In the genomic region with DNA sequence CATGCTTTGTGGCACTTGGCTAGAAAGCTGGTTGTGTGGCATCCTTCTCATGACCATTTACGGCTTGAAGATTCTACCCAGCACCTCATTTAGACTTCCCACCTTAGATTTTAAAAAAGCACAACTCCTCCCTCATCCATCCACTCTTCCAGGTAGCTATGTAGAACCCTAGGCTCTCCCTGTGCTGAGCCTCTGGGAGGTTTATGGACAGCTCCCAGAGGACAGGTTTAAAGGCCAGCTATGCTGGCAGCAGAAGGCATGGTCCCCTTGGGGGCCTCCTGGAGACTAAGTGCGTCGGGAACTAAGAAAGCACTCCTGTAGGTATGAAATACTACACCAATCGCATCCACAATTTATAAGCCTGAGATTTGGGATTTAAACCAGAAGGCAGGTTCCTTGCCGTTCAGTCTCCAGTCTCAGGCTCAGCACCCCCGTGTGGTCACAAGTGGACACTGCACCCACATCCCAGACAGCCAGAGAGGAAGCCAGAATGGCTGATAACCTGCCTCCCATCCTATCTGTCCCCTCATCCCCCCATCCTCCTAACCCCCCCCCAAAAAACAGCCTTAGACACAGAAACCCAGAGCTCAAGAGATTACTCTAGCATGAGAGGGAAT, we compare ENCODE assay signal across 9 mouse cellular contexts. TPM values are rescaled to one million over a fixed set of nuclear protein-coding genes. Genes with fewer than 3 reads are reported as not detected.
DNase-seq lines count a peak whose midpoint lies in the region; ATAC-seq and TF ChIP-seq lines count a peak whose summit lies in the region.
"Had no signal": no experiment of that assay in that cellular context is flagged by ENCODE, and none has a peak within 500 bp of the region (broad histone marks: within the 10 kb centered on the region; RNA-seq: fewer than 3 reads in every experiment).

No protein-coding gene starts in this region.

- H3K4me1 ChIP-seq in heart, adult 2 months (ENCODE audit: control insufficient read depth, insufficient read depth, low read length) = no peaks in the 10 kb centered on the region

- H3K27ac ChIP-seq in heart, adult 2 months = no peak overlapping the region
- H3K27ac ChIP-seq: hindbrain, embryonic 15.5 days had no signal

- peak; percentile 79 for TF ChIP-seq CTCF in heart, adult 2 months (IDR thresholded peaks at IDR 0.05)

- no peaks in the 10 kb centered on the region for H3K79me2 ChIP-seq in heart, adult 2 months (replicated peaks; ENCODE audit: control insufficient read depth, insufficient read depth, low read length)

- no peak overlapping the region for H3K9ac ChIP-seq in heart, adult 2 months (ENCODE audit: low read depth, low read length)
- H3K9ac ChIP-seq: hindbrain, embryonic 15.5 days had no signal

- WGBS in heart, adult 2 months = 32% methylated on average over 6 of the region's 6 CpGs

- no peak overlapping the region for H3K4me3 ChIP-seq in heart, adult 2 months
- H3K4me3 ChIP-seq: hindbrain, embryonic 15.5 days had no signal

- H3K36me3 ChIP-seq in heart, adult 2 months (ENCODE audit: control insufficient read depth, insufficient read depth, low read length) = no peaks in the 10 kb centered on the region
- H3K36me3 ChIP-seq: hindbrain, embryonic 15.5 days had no signal

- TF ChIP-seq POLR2A in heart, adult 2 months (IDR thresholded peaks at IDR 0.05; ENCODE audit: insufficient read depth, low read depth, low read length) = no peak

- ATAC-seq in common myeloid progenitor, adult 5-6 weeks (replicated peaks; ENCODE audit: low read depth, poor library complexity, severe bottlenecking) = peak; percentile 76
- peak; percentile 91 for ATAC-seq in megakaryocyte progenitor cell, adult 5-6 weeks (replicated peaks; ENCODE audit: poor library complexity)

- intact Hi-C loops in heart, adult 2 months (cut with DNase I) = loop anchor here (10.0 kb wide), 1 partner anchor 978 kb away; the partner anchor contains the start of genes D11Wsu47e and Fam104a

- no peaks in the 10 kb centered on the region; the same call in 1 of the 2 replicates for H3K27me3 ChIP-seq in heart, adult 2 months (ENCODE audit: control insufficient read depth, insufficient read depth, low read length)
- H3K27me3 ChIP-seq: hindbrain, embryonic 15.5 days had no signal

- peak; percentile 28 to 51 for DNase-seq in heart, adult 2 months
- DNase-seq in heart, adult 8-10 months (ENCODE audit: low spot score) = no peak
- peak; percentile 64 for DNase-seq in urinary bladder, postnatal 14 days (ENCODE audit: low spot score)
- DNase-seq in urinary bladder, postnatal 10 days (ENCODE audit: low spot score) = no peak
- DNase-seq in induced T-regulatory cell, adult 2 months (ENCODE audit: low read depth) = peak; percentile 78
- DNase-seq in testis, postnatal 10 days (ENCODE audit: low spot score) = peak; percentile 81

- no peak for TF ChIP-seq EP300 in heart, adult 2 months (IDR thresholded peaks at IDR 0.05; ENCODE audit: insufficient read depth, low read depth, low read length)

RNA-seq across cellular contexts. Expression of gene Rpl38, which starts 5.5 kb away (rescaled TPM):
- total RNA-seq in heart, adult 2 months (2021) = 100 to 1,000 TPM; 587 to 660 TPM
- 335 and 344 TPM in 2 replicates for polyA plus RNA-seq in heart, adult 2 months (2012; rRNA removed)
- 100 to 1,000 TPM; 505 to 715 (median 618) TPM for total RNA-seq in heart, adult 8-10 months (2022)
- total RNA-seq in common myeloid progenitor, adult 5-6 weeks (2017) = 3,935 and 5,520 TPM in 2 replicates
- 1,088 and 1,176 TPM in 2 replicates for total RNA-seq in megakaryocyte progenitor cell, adult 5-6 weeks (2015)
- total RNA-seq in megakaryocyte progenitor cell, adult 5-6 weeks (2017) = 3,319 and 5,175 TPM in 2 replicates

RNA-seq across cellular contexts. Expression of gene Ttyh2, which starts 12.4 kb away (rescaled TPM):
- total RNA-seq in heart, adult 2 months (2021) = 1 to 10 TPM; 4.3 to 4.9 TPM
- 6.3 and 7.5 TPM in 2 replicates for polyA plus RNA-seq in heart, adult 2 months (2012; rRNA removed)
- 1 to 10 TPM; 3.0 to 4.6 (median 3.4) TPM for total RNA-seq in heart, adult 8-10 months (2022)
- 5.6 and 7.6 TPM in 2 replicates for total RNA-seq in common myeloid progenitor, adult 5-6 weeks (2017)
- total RNA-seq in megakaryocyte progenitor cell, adult 5-6 weeks (2015) = 3.1 and 4.0 TPM in 2 replicates
- 4.4 and 5.9 TPM in 2 replicates for total RNA-seq in megakaryocyte progenitor cell, adult 5-6 weeks (2017)

Comparison
In these comparisons a context has a peak if more than half of its experiments do, and no peak if none do; other contexts are left out.
1. DNase-seq: peak in heart, adult 2 months (2 of 2), urinary bladder, postnatal 14 days (single experiment), induced T-regulatory cell, adult 2 months (single experiment) and testis, postnatal 10 days (single experiment); none in heart, adult 8-10 months (single experiment) and urinary bladder, postnatal 10 days (single experiment).